Mouse (Mus musculus): Measurements from ENCODE around the gene Arhgap9. TPM values are rescaled to one million over a fixed set of nuclear protein-coding genes. Genes with fewer than 3 reads are reported as not detected.

The Arhgap9 gene
- total RNA-seq, 2 experiments from 2014 or later, result 3.0 to 3.4 TPM

DNA sequence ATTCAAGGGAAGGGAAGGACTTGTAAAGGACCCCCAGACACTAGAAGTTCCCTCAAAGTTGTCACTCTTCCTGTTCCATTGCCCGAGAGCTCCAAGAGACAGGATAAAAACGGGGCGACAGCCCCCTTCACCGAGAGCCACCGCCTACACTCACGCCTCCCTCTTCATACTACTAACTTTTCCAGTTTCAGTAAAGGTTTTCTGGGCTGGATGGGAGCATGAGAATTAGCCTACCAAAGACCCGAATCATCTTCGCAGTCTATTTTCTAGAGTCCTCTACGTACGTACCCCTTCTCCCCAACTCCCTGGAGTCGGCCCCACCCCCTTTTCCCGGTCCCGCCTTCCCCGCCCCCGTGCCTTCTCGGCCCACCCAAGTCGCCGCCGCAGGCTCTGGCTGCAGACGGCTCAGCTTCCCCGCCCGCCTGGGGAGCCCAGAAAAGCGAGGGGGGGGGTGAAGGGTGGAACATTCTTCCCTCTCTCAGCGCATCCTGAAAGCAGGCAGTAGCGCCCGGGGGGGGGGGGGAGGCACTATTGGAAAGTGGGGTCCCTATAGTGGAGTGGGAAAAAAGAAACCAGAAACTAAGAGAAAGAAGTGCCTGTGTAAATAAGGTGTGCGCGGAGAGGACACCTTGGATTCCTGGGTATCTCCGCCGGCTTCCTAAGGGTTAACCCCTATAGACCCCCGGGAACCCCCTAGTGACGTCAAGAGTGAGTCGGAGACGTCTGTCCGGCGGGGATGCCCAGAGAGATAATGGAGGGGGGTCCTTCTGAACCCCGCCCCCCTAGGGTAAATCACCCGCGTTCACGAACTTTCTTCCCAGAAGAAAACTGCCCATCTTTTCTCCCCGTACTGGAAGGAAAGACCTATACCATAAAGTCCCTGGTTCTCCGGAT lies 18.2 kb downstream of the Arhgap9 start:
- intact Hi-C loops (cut with DNase I), result no loop called here
- no peak for DNase-seq (ENCODE audit: low spot score)

DNA sequence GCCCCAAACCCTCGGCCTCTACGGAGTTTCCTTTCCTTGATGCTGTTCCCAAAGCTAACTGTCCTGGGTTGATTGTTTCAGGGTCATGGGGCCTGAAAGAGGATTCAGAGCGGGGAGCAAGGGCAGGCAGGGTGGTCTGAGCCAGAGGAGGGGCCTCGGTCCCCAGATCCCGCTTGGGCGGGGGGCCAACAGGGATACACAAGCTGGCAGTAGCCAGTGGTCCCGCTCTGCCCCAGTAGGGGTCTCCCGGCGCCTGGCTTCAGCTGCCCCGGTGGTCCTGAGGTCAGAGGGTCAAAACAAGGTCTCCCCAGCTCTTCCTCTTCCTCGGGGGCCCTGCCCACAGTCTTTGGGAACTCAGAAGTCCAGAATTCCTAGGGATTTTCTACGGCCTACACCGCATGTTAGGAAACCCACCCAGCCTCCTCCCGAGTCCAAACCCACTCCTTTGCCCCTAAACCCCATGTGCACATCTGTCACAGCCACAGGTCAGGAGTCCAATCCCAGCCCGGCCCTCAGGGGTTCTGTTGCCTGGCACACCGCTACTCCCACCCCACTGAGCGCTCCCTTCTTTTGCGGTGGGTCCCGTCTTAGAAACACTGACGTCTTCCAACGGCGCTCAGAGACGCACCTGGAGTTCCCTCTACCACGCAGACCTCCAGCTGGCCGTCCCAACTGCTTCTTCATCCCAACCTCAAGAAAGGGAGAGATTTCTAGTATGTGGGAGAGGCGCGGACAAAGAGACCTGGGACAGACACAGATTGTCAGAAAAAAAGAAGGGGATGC lies 19.0 kb downstream of the Arhgap9 start:
- intact Hi-C loops (cut with DNase I), result no loop called here
- DNase-seq (ENCODE audit: low spot score), result no peak

DNA sequence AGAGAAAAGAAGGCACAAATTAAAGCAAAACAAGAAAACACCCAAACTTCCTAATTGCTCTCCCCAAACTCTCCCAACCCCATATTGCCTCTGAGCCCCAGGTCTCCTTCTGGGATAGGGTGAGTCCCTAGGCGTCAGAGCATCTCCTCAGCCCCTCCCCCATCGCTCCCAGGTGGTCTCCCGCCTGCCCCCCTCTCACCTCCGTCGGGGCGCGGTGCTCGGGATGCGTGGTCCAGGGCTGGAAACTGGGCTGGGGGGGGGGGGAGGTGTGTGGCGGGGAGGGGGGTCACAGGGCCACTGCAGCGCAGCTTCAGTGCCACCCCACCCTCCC lies 19.6 kb downstream of the Arhgap9 start:
- intact Hi-C loops (cut with DNase I), result no loop called here
- no peak for DNase-seq (ENCODE audit: low spot score)

DNA sequence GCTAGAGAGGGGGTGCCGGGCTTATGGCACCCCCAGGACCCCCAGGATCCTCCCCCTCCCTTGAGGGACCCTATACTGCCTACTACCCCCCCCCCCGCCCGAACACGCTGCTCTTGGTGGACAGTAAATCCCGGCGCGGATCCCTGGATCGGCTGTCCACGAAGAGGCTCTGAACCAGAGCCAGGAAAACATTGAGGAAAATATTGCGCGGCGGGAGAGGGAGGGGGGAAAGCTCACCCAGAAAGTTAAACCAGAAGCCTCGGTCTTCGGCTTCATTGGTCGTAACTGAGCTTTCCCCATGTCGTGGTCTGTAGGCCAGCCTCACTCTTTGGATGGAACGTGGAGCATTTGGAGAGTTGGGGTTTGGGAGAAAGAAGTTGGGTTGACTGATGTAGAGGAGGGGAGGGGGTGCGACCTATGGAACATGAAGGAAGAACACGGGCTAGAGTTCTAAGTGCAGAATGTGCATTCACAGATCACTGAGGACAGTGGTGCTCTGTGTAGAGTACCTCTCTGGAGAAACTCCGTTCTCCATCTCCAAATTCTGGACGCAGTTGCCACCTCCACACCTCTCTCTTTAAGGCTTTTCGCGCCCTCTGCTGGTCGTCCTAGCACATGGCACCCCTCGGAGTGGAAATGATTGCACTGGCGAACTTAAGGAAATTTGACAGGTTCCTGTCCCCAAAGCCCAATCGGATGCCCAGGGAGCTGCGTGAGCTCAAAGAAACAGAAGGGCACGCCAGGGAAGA lies 20.3 kb downstream of the Arhgap9 start, which contains the start of gene Gli1:
Gene Gli1, minus strand, starts transcription at position 84 of the 749 bp plus-strand sequence.
- intact Hi-C loops (cut with DNase I), result no loop called here
- DNase-seq (ENCODE audit: low spot score), result peak; percentile 64

DNA sequence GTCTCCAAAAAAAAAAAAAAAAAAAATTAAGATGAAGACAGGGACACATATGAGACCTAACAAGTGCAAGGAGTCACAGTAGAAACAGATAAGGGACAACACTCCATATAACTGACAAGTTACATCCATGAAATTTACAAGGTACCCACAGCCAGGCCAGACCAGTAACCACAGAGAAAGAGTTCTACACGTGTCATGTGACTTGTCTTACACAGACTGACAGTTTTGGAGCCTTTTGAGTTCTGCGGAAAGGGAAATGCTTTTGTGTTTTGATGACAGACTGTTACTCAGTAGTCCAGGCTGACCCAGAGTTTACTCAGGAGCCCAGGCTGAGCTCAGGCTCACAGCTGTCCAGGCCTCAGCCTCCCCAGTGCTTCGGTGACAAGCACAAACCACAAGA lies 21.3 kb downstream of the Arhgap9 start:
- intact Hi-C loops (cut with DNase I), result no loop called here
- DNase-seq (ENCODE audit: low spot score), result no peak

DNA sequence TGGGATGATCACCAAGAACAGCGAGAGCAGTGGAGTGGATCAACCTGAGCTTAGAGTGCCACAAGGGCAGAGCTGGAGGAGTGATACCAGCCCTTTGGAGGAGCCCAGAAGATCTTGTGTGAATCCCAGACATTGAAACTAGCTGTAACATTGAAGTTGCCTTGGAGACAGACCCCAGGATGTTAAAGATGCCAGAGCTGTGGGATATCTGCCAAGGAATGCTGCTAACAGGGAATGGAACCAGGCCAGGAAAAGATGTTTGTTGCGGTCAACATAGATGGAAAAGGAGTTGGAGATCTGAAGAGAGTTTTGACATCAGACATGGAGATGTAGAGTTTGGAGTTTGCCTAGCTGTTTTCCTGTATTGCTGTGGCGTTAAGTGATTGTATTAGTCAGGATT lies 24.4 kb downstream of the Arhgap9 start:
- intact Hi-C loops (cut with DNase I), result no loop called here
- DNase-seq (ENCODE audit: low spot score), result no peak

DNA sequence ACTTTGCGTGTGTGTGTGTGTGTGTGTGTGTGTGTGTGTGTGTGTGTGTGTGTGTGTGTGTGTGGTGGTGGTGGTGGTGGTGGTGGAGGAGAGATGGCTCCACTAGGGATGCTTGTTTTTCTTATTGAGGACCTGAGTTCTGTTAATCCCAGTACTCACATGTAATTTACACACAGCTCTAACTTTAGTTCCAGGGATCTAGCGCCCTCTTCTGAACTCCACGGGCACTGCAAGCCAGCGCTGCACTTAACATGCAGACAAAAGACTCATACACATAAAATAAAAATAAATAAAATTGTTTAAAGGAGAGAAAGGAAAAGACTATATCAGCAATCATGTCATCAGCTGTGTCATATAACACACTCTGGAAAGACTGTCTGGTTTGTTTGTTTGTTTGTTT lies 27.2 kb downstream of the Arhgap9 start:
- intact Hi-C loops (cut with DNase I), result no loop called here
- no peak for DNase-seq (ENCODE audit: low spot score)

DNA sequence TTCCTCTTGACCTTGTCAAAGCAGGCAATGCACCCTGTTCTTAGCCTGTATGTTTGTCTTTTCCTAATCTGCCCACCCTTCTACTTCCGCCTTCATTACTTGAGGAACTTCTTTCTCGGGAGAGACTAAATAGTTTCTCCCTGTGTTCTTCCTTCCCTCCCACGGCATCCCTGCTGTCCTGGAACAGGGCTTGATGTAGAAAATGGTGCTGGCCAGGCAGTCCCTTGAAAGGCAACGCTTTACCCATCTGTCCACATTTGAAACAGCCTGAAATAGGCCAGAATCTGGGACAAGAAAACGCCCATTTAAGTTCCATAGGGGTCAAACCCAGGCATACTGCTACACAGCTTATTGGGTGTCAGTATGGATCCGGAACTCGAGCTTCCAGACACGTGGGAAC lies 28.0 kb downstream of the Arhgap9 start:
- intact Hi-C loops (cut with DNase I), result loop anchor here (5.0 kb wide), 1 partner anchor 87 kb away; no protein-coding TSS in a partner anchor

DNA sequence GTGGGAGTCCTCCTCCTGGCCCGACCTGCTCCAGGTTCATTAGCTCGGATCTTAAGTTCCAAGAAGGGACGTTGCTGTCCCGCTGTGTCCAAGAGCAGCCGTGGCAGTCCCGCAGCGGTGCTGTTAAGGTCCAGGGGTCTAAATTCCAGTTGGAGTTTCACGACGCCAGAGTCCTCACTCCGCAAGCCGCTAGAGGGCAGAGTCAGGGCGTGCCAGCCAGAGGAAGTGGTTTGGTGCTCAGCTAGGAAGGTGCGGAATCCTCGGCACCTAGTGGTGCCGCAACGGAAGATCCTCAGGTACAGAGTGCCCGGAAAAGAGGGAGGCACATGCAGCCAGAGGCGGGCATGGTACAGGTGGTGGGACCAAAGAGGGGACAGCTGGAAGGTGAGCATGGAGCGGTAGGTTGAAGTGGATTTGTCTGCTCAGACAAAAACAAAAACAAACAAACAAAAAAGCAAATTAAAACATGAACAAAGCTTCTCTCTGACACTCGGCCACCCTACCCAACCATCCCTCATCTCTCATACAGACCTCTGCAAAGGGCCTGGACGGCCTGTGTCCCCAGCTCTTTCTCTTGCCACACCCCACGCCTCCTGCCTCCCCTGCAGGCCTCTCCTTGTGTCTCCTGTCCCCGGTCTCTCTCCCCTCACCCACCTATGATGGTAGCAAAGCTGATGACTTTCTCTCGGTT lies 29.0 kb downstream of the Arhgap9 start:
- no peak for DNase-seq (ENCODE audit: low spot score)
- intact Hi-C loops (cut with DNase I), result loop anchor here (5.0 kb wide), 1 partner anchor 87 kb away; no protein-coding TSS in a partner anchor

More for the DNA sequence above, 28.0 kb downstream of the Arhgap9 start:
- no peak for DNase-seq (ENCODE audit: low spot score)

DNA sequence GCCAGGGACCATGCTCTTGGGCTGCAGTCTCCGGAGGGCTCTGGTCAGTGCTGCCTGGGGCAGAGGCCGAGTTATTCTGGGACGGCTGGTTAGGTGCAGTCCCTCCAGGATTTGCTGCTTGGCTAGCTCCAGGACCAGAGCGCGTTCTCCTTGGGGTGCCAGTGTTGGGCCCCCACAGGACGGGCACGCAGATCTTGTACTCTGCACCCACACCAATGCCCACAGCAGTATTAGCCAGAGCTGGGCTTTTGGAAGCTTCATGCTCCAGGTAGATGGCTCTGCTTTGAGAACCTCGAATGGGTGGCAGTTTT lies 29.5 kb downstream of the Arhgap9 start:
- DNase-seq (ENCODE audit: low spot score), result no peak
- intact Hi-C loops (cut with DNase I), result loop anchor here (5.0 kb wide), 1 partner anchor 86 kb away; no protein-coding TSS in a partner anchor

DNA sequence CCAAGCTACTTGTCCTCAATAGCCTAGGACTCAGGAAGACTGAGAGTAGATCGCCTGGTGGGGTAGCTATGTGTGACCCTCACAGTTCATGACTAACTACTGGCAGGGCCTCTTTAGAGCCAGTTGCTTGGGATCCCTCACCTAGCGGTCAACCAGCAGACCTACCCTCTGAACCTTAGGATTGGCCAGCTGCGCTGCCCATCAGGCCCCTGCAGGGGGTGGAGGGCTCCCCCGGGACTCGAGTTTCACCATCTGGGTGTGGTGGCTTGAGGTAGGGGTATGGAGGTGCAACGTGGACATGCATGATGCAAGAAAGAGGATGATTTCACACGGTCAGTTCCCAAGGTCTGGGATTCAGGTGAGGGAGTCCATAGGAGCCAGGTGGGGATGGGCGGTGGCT lies 30.0 kb downstream of the Arhgap9 start:
- no peak for DNase-seq (ENCODE audit: low spot score)
- intact Hi-C loops (cut with DNase I), result loop anchor here (5.0 kb wide), 1 partner anchor 86 kb away; no protein-coding TSS in a partner anchor

DNA sequence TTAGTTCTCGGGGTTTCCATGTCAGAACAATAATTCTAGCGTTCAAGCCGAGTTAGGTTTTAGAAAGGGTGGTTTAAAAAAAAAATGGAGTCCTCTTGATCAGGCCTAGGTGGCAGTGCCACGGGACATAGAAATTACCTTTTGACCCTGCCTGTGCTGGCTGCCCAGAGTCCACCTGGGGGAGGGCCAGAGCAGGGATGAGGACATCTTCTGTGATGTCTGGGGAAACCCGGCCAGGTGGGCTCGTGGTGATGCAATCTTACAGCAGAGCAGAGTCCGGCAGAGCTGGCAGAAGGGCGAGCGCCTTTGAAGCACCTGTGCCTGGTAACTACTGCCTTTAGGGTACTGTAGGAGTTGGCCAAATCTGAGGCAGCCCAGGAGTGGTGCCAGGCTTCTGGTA lies 30.4 kb downstream of the Arhgap9 start:
- intact Hi-C loops (cut with DNase I), result loop anchor here (5.0 kb wide), 1 partner anchor 85 kb away; no protein-coding TSS in a partner anchor
- DNase-seq (ENCODE audit: low spot score), result no peak

DNA sequence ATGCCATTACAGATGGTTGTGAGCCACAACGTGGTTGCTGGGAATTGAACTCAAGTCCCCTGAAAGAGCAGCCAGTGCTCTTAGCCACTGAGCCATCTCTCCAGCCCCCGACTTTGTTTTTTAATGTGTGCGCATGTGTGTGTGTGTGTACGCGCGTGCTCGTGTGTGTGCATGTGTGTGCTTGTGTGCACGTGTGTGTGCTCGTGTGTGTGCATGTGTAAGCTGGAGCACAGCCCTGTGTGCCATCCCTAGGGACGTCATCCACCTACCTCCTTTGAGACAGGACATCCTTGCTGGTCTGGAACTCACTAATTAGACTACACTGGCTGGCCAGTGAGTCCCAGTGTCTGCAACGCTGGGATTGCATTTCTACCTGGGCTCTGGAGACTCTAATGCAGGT lies 31.0 kb downstream of the Arhgap9 start:
- intact Hi-C loops (cut with DNase I), result loop anchor here (5.0 kb wide), 1 partner anchor 85 kb away; no protein-coding TSS in a partner anchor

DNA sequence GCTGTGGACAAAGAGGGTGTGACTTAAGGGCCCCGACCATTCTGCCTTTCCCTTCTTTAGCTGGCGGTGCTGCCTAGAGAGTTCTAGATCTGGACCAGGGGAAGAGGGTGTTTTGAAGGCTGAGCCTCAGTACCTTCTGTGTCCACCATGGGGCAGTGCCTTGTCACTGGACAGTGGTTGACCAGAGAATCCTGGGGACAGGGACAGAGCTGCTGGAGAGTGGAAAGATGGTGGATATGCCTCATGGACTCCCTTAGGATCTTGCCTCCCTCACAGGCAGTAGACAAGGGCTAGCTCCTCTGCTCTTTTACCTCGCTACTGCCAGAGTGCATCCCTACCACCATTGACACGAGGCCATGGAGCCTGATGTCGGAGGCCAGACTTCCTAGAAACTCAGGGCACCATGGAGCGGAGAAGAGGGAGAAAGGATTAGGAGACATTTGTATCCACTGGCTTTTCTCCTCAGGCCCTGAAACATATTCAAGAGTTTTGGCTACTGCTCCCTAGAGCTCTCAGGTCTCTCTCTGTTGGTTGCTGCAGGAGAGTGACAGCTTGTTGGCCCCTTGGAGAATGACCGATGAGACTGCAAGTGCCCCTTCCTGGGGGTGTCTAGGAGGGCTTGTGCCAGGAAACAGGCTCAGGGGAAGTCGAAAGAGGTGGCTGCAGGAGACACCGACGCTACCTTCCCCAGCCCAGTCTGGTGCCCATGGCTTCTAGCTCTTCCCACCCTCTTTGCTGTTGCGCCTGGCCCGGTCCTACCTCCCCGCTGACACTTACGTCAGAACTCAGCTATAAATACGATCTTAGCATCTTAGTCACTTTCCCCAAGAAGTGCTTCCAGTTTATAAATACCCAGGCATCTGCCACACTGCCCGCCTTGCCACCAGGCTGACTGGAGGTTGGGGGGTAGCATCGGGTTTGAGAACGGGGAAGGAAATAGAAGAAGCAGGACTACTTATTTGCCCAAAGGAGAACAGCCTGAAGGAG lies 32.4 kb downstream of the Arhgap9 start, which contains the start of gene Inhbe:
Gene Inhbe, minus strand, starts transcription at position 503 of the 987 bp plus-strand sequence.
- DNase-seq (ENCODE audit: low spot score), result no peak
- intact Hi-C loops (cut with DNase I), result loop anchor here (5.0 kb wide), 1 partner anchor 83 kb away; no protein-coding TSS in a partner anchor

More for the DNA sequence above, 31.0 kb downstream of the Arhgap9 start:
- DNase-seq (ENCODE audit: low spot score), result no peak

DNA sequence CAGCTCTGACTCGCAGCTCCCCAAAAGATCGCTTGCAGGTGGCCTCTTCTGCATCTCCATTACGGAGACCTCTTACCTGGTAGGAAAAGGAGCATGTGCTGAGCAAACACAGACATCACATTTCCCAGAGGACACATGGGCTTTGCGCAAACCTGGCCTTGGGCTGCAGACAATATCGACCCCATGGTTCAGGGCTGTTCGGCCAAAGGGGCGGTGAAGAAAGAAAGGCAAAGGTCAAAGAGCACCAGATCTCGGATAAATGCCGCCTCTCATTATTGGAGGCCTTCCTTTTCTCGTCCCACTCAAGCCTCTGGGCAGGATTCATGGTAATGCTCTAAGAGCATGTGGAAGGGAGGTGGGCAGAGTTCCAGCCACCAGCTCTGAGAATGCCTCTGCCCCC lies 33.6 kb downstream of the Arhgap9 start:
- DNase-seq (ENCODE audit: low spot score), result no peak
- intact Hi-C loops (cut with DNase I), result no loop called here

DNA sequence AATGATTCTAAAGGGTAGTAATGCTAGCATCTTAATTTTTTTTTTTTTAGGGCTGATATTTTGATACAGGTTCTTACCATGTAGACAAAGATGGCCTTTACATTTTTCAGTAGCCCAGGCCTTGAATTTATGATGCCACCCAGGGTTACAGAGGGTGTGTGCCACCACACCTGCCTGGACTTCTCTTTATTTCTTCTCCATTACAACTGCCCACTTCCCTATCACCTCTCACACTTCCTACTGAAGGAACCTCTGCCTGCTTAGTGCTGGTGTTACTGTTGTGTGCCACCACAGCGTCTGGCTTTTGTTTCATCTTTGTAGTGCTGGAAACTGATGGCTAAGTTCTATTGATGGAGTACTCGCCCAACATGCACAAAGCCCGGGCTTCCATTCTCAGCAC lies 39.0 kb downstream of the Arhgap9 start:
- intact Hi-C loops (cut with DNase I), result no loop called here

DNA sequence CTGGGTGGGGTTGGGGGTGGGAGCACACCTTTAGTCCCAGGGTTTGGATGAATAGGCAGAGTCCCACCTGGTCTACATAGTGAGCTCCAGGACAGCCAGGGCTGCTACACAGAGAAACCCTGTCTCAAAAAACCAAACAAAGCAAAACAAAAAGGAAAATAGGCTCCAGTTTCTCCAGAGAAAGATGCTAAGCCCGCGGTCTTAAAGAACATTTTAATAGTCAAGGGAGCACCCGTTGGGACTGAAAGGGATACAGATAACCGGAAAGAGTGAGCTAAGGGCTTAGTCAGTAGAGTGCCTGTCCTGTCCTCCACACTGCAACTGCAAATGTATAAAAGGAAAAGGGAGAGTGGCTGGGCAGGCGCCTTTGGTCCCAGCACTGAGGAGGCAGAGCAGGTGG lies 45.4 kb downstream of the Arhgap9 start:
- DNase-seq (ENCODE audit: low spot score), result no peak
- intact Hi-C loops (cut with DNase I), result no loop called here

More for the DNA sequence above, 39.0 kb downstream of the Arhgap9 start:
- DNase-seq (ENCODE audit: low spot score), result no peak

DNA sequence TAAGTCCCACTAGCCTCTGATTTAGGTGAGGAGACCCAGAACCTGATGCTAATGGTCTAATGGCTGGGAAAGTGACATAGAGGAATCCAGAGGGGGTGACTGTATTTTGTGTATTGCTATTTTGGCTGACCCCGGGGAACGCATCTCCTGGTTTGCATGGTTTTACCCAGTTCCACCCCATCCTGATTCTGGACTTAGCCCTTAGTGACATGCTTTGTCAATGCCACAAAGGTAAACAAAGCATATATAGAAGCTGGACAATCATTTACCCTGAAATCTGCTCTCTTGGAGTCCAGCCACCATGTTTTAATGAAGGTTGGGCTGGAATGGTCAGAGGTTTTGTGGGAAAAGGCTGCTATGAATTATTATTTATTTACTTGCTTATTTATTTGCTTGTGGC lies 46.5 kb downstream of the Arhgap9 start:
- no peak for DNase-seq (ENCODE audit: low spot score)
- intact Hi-C loops (cut with DNase I), result no loop called here

Measured in heart, postnatal 25 days (tissue).